Mouse (Mus musculus) embryo, embryonic 11 days (tissue): Measurements from ENCODE around the gene Syn2.

Experiments used
- DNase-seq: peaks from one replicate; pipeline ENCODE4 v3.0.0-alpha.2; 2015

Syn2 gene

DNA sequence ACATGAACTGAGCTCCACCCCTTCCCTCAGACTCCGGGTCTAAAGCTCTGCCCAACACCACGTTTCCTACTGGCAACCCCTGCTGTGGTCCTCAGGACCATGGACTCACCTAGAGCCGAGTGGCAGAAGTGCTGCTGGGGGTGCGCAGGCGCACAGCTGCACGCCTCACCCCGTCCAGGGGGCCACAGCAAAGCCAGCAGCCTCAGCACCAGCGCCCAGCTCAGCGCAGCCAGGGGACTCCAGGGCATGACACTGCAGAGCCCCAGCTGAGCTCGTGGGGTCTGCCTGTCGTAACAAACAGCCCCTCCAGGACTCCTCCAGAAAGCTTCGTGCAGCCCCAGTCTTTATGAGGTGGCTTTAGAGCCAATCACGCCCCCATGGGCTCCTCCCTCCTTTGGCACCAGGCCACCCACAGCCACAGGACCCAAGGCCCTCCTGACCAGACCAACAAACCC lies 116.9 kb downstream of the Syn2 start:
- peak; percentile 17 for DNase-seq

- DNase-seq = no peak
Measured at GRCm38 (mm10) chr6:115252099-115252873, 117.6 kb downstream of the Syn2 start, which contains the start of gene Timp4. Gene Timp4 (minus strand): TSS chr6:115252205.

DNA sequence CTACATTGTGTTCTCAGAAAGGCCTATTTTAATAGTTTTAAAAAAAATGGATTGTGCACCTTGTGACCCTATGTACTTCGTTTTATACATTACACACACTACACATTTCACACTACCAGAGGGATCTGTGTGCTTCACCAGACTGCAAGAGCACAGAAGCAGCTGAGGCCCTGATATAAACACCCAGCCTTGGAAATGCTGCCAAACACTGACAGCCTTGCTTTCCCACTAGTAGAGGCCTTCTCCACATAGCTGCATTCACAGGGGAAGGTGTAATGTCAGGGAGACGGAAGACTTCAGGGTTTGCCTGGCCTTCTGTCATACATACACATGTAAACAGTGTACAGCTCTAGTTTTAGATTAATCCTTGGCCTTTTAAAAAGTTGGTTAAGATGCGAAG lies 120.5 kb downstream of the Syn2 start:
- no peak for DNase-seq

GRCm38 (mm10) chr6:115260507-115260906 lies 125.8 kb downstream of the Syn2 start:
- DNase-seq = no peak

GRCm38 (mm10) chr6:115266791-115267190 lies 132.1 kb downstream of the Syn2 start:
- no peak for DNase-seq

DNA sequence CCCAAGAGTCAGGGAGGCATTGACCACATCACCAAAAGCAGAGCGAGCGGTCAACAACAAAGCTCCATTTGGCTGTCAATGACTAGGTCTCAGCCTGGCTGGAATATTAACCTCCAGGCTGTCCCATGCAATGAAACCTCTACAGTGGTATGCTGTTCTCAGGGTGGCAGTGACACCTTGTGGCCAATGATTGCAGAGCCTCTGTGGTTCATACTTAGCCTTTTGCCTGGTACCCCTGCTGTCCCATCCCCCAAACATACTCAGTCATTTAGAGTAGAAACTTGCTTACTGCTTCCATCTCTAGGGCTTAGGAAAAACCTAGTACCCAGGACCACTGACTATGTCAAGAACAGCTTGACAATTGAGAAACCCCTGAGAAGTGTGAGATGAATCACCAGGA lies 133.2 kb downstream of the Syn2 start:
- DNase-seq = peak; percentile 76

GRCm38 (mm10) chr6:115268551-115269385 lies 134.1 kb downstream of the Syn2 start:
- DNase-seq = no peak

GRCm38 (mm10) chr6:115269561-115269960 lies 134.9 kb downstream of the Syn2 start:
- no peak for DNase-seq

DNA sequence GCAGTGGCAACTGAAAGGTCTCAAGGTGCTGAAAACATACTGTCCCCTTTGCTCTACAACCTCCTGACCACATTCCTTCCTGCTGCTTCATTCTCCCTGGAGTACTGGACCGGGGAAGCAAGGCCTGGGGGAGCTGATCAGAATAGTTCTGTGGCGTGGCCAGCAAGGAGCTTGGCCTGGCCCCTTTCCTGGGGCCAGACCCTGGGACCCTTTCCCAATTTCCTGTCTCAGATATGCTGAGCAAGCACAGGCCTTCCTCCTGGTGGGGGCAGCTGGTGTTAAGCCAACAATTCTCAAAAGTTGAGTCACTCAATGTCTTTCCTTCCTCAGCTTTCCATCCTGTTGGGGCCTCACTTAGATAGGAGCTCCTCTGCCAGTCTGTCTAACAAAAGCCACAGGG lies 135.4 kb downstream of the Syn2 start:
- no peak for DNase-seq

DNA sequence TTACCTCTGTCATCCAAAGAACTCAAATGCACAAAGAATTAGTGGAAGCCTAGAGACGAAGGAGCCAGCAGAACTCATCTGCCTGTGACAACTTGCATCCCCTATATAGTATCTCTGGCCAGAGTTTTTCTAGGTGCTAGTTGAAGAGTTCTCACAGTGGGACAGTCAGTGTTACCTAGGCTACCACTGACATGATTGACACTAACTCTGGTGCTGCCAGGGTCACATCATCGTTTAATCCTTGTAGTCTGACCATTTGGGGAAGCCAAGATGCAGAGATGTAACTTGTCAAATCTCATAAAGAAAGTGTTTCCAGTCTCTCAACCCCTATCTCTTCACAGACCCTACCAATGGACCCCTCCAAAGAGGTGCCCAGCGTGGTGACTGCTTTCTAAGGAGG lies 136.6 kb downstream of the Syn2 start:
- no peak for DNase-seq

DNA sequence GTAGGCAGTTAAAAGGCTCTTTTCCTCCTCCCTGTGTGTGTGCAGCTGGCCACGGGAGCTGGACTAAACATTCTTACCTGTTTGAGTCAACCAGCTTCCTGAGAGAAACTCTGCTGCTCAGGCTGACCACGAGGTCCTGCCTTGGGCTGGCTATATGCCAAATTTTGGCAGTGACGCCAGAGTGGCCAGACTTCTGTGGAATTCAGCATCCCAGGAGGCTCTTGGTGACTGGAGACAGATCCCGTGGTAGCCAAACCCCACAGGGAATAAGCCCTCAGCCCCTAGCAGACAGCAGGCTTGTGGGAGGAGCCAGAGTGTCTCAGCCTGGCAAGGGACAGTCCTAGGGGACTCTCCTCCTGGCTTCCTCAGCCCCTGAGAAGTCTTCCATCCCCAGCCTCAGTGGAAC lies 137.2 kb downstream of the Syn2 start:
- DNase-seq = peak; percentile 34

GRCm38 (mm10) chr6:115273346-115273745 lies 138.6 kb downstream of the Syn2 start:
- DNase-seq = no peak

DNA sequence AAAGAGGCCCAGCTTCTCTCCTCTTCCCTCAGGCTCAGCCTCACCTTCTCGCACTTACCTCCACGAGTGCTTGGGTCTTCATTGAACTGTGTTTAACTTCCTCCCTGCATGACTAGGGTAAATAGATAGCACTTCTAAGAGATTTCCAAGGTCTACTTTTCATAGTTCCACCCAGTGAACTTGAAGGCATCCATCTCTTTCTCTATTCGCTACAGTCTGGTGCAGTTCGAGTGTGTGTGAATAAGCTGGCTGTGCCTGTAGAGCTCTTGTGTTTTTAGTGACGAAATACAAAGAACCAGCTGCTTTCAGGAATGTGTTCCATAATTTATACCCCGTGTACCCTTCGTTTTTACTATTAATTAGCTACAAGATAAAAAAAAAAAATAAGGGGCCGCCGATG lies 140.0 kb downstream of the Syn2 start:
- DNase-seq = no peak

DNA sequence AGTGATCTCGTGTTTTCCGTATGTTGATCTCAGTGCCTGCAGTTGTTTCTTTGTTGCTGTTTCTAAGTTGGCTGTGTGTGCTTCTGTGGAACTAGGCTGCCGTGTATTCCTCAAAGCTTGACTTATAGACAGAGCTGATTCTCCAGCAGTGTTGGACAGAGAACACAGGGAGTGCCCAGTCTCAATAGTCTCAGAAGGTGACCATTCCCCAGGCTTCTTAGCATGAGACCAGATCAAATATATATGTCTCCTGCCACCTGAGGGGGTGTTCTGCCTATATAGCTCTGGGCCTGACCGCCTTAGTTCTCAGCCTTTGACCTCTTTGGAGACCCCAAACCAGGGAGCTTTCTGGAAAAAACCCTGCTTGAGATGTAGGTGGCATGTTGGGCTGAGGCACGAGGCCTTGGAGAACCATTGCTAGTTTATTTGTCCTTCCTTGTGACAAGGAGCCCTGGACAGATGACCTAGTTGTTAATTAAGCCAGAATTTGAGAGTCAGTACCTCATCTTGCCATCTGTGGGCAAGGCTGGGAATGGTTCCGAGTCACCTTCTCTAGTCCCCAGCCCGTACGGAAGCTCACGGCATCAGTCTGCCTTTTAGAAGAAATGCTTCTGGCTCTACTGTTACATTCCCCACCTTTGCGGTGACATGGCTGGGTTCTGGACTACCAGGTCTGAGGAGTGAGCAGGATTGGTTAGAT lies 140.6 kb downstream of the Syn2 start:
- DNase-seq = no peak

DNA sequence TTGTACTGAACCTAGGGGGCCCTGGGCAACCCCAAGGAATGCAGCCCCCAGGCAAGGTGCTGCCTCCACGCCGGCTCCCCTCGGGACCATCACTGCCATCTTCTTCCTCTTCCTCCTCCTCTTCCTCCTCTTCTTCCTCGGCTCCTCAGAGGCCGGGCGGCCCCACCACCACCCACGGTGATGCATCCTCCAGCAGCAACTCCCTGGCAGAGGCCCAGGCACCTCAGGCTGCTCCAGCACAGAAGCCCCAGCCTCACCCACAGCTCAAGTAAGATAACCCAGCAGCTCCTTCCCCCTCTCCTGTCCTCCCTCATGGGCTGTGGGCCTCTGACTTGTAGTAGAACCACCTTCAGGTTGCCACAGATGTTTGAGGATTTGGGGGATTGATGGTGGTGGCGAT lies 143.4 kb downstream of the Syn2 start:
- no peak for DNase-seq

- DNase-seq = no peak
Measured at GRCm38 (mm10) chr6:115279639-115280038, 144.9 kb downstream of the Syn2 start.

GRCm38 (mm10) chr6:115284153-115284552 lies 149.5 kb downstream of the Syn2 start:
- DNase-seq = no peak

GRCm38 (mm10) chr6:115286441-115286840 lies 151.7 kb downstream of the Syn2 start:
- no peak for DNase-seq

- DNase-seq = no peak
Measured at GRCm38 (mm10) chr6:115288223-115288622, 153.5 kb downstream of the Syn2 start.

DNA sequence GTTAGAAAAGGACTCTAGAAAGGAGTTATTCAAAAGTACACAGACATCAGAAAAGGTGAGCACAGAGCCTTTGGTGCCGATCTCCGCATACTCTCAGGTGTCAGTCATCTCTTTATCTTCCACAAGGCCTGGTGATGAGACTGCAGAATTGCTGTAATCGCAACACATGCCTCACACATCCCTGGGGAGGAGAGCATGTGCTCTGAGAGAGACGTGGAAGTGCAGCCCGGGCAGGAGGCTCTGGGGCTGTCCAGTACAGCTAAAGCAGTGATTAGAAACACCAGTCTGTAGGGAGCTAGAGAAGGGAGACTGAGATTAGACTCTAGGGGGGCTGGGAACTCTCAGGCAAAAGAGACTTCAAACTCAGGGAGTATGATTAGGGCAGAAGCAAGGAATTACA lies 155.9 kb downstream of the Syn2 start:
- no peak for DNase-seq

DNA sequence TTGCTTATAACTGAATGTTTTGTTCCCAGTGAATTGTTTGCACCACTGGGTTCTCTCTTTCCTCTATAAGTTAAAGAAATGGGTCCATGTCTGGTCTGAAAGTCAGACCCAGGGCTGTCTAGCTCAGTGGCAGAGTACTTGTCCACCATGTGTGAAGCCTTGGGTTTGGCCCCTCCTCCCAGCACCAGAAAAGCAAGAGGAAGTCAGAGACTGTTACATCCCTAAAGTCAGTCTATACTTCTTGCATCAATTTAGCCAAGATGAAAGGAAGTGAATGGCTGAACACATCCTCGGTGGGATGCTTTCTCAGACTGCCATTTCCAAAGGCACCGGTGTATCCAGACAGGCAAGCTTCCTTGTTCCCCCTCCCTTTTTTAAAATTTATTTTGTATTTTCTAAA lies 156.4 kb downstream of the Syn2 start:
- no peak for DNase-seq

DNA sequence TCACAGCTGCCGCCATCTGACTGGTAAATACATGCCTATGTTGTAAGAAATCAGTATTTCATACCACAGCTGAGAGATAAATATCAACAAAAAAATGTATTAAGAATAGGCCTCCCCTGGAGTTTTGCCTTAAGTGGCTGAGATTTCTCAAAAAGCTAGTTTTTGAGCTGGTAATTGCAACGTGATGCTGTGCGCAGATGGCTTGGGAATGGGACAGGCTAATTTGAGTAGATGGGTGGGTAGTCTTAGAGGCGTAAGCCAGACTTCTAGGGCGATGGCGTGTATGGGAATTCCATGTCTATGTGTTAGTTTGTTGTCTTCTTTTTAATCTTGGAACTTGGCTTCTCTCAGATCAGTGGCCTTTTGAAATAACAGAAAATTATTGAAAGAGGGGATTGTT lies 157.1 kb downstream of the Syn2 start:
- DNase-seq = no peak

GRCm38 (mm10) chr6:115292621-115293020 lies 157.9 kb downstream of the Syn2 start:
- no peak for DNase-seq
